Mouse (Mus musculus) stomach, postnatal 0 days (tissue): ENCODE data around the gene Fam184a. TPM values are rescaled to one million over a fixed set of nuclear protein-coding genes. Genes with fewer than 3 reads are reported as not detected.

Experiments
- ATAC-seq: fragments of 200-750 bp; cut with Nextera tagmentation; 2 replicates; pipeline ENCODE4 v1.8.0; 2017; ENCODE audit not compliant: low FRiP score, low TSS enrichment
- DNase-seq: peaks from one replicate; pipeline ENCODE4 v3.0.0-alpha.2; 2016; ENCODE audit warnings: low spot score
- H3K27ac ChIP-seq: fragments of 300-500 bp; sonication (generic); replicated peaks from 2 replicates; pipeline ENCODE4 v1.5.1; 2014; ENCODE audit warnings: mild to moderate bottlenecking, control low read depth
- H3K27me3 ChIP-seq: fragments of 300-500 bp; sonication (generic); 2 replicates; pipeline ENCODE4 v1.6.1; 2014; ENCODE audit warnings: low read length; ENCODE audit not compliant: control insufficient read depth, insufficient read depth
- H3K36me3 ChIP-seq: fragments of 300-500 bp; sonication (generic); 2 replicates; pipeline ENCODE4 v1.6.1; 2014; ENCODE audit warnings: low read length, mixed read lengths; ENCODE audit not compliant: control insufficient read depth, insufficient read depth
- H3K4me1 ChIP-seq: fragments of 300-500 bp; sonication (generic); replicated peaks from 2 replicates; pipeline ENCODE4 v1.6.1; 2014; ENCODE audit warnings: antibody characterized with exemption; ENCODE audit not compliant: control insufficient read depth, insufficient read depth
- H3K4me2 ChIP-seq: fragments of 300-500 bp; sonication (generic); replicated peaks from 2 replicates; pipeline ENCODE4 v1.6.1; 2014; ENCODE audit warnings: low read depth, mild to moderate bottlenecking, control low read depth, moderate library complexity
- H3K4me3 ChIP-seq: fragments of 300-500 bp; sonication (generic); 2 replicates; pipeline ENCODE4 v1.5.1; 2014; ENCODE audit warnings: low read depth, low read length, control low read depth
- H3K9ac ChIP-seq: fragments of 300-500 bp; sonication (generic); 2 replicates; pipeline ENCODE4 v1.6.1; 2014; ENCODE audit warnings: mild to moderate bottlenecking, low read length, control low read depth, mixed read lengths
- H3K9me3 ChIP-seq: fragments of 300-500 bp; sonication (generic); 2 replicates; pipeline ENCODE4 v1.6.1; 2016; ENCODE audit warnings: low read length; ENCODE audit not compliant: control insufficient read depth
- CTCF ChIP-seq: IDR thresholded peaks from 2 replicates; pipeline ENCODE4 v1.5.1; 2016; ENCODE audit warnings: antibody characterized with exemption, low read depth, mild to moderate bottlenecking, moderate library complexity
- EP300 ChIP-seq: optimal IDR thresholded peaks from 2 replicates; pipeline ENCODE3; 2016; ENCODE audit warnings: antibody characterized with exemption
- WGBS: fragments of 180-500 bp; shearing (Covaris S2); extraction: QIAGEN DNeasy Blood & Tissue Kit; methylation state at CpG from one replicate; pipeline ENCODE4 v1.1.7; 2014; 5-methylcytosine and 5-hydroxymethylcytosine counted together
- polyA plus RNA-seq: library from polyadenylated mRNA; unstranded; fragments of >200 nt; fragmentation: Nextera tagmentation; extraction: Ambion mirVana; gene quantifications from 2 replicates; pipeline ENCODE4 v1.2.1, GENCODE M21; 2015

Fam184a gene
- polyA plus RNA-seq, 1 experiment from 2014 or later = 0.65 TPM

DNA sequence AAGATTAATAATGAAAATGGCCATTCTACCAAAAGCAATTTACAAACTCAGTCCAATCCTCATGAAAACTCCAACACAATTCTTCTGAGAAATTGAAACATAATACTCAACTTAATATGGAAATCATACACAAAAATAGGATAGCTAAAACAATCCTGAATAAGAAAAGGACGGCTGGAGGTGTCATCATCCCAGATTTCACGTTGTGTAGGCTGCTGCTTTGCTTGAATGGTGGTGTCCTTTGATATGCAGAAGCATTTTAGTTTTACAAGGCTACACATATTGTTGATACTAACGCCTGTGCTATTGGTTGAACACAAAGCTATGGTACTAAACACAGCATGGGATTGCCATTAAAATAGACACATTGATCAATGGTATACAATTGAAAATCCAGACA, 165.1 kb downstream of the Fam184a start:
- no peak overlapping the region for H3K4me3 ChIP-seq
- 84% methylated on average over 3 of the region's 3 CpGs for WGBS
- ATAC-seq (no peak), DNase-seq (no peak)
- TF ChIP-seq CTCF (no peak), EP300 (no peak)
- H3K4me1 ChIP-seq = 0 out of 2 replicates have a peak, but pooled peaks cover 2% of the 10 kb centered on the region
- H3K9ac ChIP-seq = no peak overlapping the region
- H3K9me3 ChIP-seq = no peaks in the 10 kb centered on the region
- H3K27me3 ChIP-seq = no peaks in the 10 kb centered on the region
- H3K27ac ChIP-seq = no peak overlapping the region
- H3K36me3 ChIP-seq = no peaks in the 10 kb centered on the region; the same call in 1 of the 2 replicates
- no peak overlapping the region for H3K4me2 ChIP-seq

Other genes starting within 250 kb of the Fam184a start
- 69.2 and 70.3 TPM in 2 replicates for gene Asf1a, start 154.4 kb downstream of the Fam184a start, polyA plus RNA-seq
- gene Mcm9, start 120.7 kb downstream of the Fam184a start, polyA plus RNA-seq = 5.0 and 5.1 TPM in 2 replicates